Mouse (Mus musculus) midbrain, postnatal 0 days (tissue): ENCODE measurements around the gene Cep57. TPM values are rescaled to one million over a fixed set of nuclear protein-coding genes. Genes with fewer than 3 reads are reported as not detected.
"Not testable (repeated sequence)": the region's sequence is repeated elsewhere in the genome, so short reads cannot be mapped to it uniquely, and the experiment has no call there.

Experiments used
- ATAC-seq: fragments of 200-750 bp; cut with Nextera tagmentation; 2 replicates; pipeline ENCODE4 v1.8.0; 2017; ENCODE audit warnings: moderate number of reproducible peaks, mild to moderate bottlenecking, moderate TSS enrichment, moderate library complexity; ENCODE audit not compliant: low FRiP score
- DNase-seq: peaks from one replicate; pipeline ENCODE4 v3.0.0-alpha.2; 2015; ENCODE audit warnings: low spot score
- H3K27ac ChIP-seq: fragments of 300-500 bp; sonication (generic); 2 replicates; pipeline ENCODE4 v1.5.1; 2014; ENCODE audit warnings: low read depth, mild to moderate bottlenecking, low read length, mixed read lengths
- H3K27me3 ChIP-seq: fragments of 300-500 bp; sonication (generic); 2 replicates; pipeline ENCODE4 v1.6.1; 2014; ENCODE audit warnings: low read length, control low read depth, mixed read lengths; ENCODE audit not compliant: insufficient read depth
- H3K36me3 ChIP-seq: fragments of 300-500 bp; sonication (generic); 2 replicates; pipeline ENCODE4 v1.6.1; 2014; ENCODE audit warnings: low read length, control low read depth, mixed read lengths; ENCODE audit not compliant: insufficient read depth
- H3K4me1 ChIP-seq: fragments of 300-500 bp; sonication (generic); 2 replicates; pipeline ENCODE4 v1.6.1; 2014; ENCODE audit warnings: mild to moderate bottlenecking, control low read depth, antibody characterized with exemption, low read length, mixed read lengths; ENCODE audit not compliant: insufficient read depth
- H3K4me2 ChIP-seq: fragments of 300-500 bp; sonication (generic); 2 replicates; pipeline ENCODE4 v1.6.1; 2014; ENCODE audit warnings: low read depth, mild to moderate bottlenecking, low read length, mixed read lengths; ENCODE audit not compliant: poor library complexity, severe bottlenecking
- H3K4me3 ChIP-seq: fragments of 300-500 bp; sonication (generic); 2 replicates; pipeline ENCODE4 v1.5.1; 2014; ENCODE audit warnings: low read depth, mild to moderate bottlenecking, low read length, moderate library complexity
- H3K9ac ChIP-seq: fragments of 300-500 bp; sonication (generic); replicated peaks from 2 replicates; pipeline ENCODE4 v1.6.1; 2014; ENCODE audit warnings: mild to moderate bottlenecking, low read length, moderate library complexity, mixed read lengths; ENCODE audit not compliant: poor library complexity, severe bottlenecking
- H3K9me3 ChIP-seq: fragments of 300-500 bp; sonication (generic); 2 replicates; pipeline ENCODE4 v1.6.1; 2016; ENCODE audit warnings: low read length, control low read depth
- CTCF ChIP-seq: IDR thresholded peaks from 2 replicates; pipeline ENCODE4 v1.5.1; 2016; ENCODE audit warnings: antibody characterized with exemption, mild to moderate bottlenecking
- WGBS: fragments of 180-500 bp; shearing (Covaris S2); extraction: QIAGEN DNeasy Blood & Tissue Kit; methylation state at CpG from one replicate; pipeline ENCODE4 v1.1.7; 2014; 5-methylcytosine and 5-hydroxymethylcytosine counted together
- polyA plus RNA-seq: library from polyadenylated mRNA; unstranded; fragments of >200 nt; fragmentation: Nextera tagmentation; extraction: Ambion mirVana; gene quantifications from 2 replicates; pipeline ENCODE4 v1.2.1, GENCODE M21; 2015
- total RNA-seq: library from RNA; depleted of rRNA; stranded (reverse); fragments of >200 nt; gene quantifications from 2 replicates; pipeline ENCODE4 v1.2.3, GENCODE M21; 2014

Cep57 gene
- total and polyA plus RNA-seq, 2 experiments from 2014 or later, result 21.2 to 39.3 TPM

DNA sequence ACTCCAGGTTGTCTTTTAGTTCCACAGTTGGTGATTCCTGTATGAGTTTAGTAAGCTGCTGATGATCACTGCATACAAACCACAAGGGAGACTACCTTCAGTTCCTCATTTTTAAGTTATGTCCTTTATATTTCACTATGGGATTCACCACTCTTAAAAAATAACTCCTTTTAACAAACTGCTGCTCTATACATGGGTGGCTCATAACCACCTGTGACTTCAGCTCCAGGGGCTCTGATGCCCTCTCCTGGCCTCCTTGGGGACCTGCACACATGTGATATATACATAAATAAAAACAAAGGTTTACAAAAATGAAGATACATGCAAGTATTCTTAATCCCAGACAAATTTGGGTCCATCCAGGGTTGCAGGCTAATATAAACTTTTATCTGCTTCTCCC is 17.0 kb downstream of the Cep57 start:
- ATAC-seq, result no peak
- H3K27ac ChIP-seq, result no peak overlapping the region
- no peaks in the 10 kb centered on the region for H3K4me1 ChIP-seq
- peaks cover 27% of the 10 kb centered on the region for H3K36me3 ChIP-seq
- no peak overlapping the region for H3K9ac ChIP-seq
- TF ChIP-seq CTCF, result peak; percentile 62
- DNase-seq, result peak; percentile 23
- no peak overlapping the region for H3K4me3 ChIP-seq
- H3K9me3 ChIP-seq, result no peaks in the 10 kb centered on the region
- H3K27me3 ChIP-seq, result no peaks in the 10 kb centered on the region
- H3K4me2 ChIP-seq, result no peak overlapping the region

DNA sequence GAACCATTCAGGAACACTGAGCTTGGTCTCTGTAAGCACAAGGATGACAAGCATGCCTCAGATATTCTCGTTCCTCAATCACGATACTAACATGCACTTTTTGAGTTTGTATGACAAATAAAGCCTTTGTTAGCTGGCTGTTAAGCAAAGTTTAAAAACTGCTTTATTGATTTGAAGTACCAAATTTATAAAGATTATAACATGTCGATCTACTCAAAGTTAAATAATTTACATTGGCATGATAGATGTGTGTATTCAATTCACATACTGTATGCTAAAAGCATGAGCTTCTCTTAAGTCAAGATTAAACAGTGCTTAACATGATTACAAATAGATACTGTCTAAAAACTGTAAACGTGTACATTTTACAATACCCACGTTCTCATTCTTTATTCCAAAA is 19.2 kb downstream of the Cep57 start:
- H3K4me1 ChIP-seq, result no peaks in the 10 kb centered on the region
- no peak overlapping the region for H3K9ac ChIP-seq
- 93% methylated on average over 5 of the region's 5 CpGs for WGBS
- no peak overlapping the region for H3K4me3 ChIP-seq
- no peak overlapping the region for H3K27ac ChIP-seq
- no peaks in the 10 kb centered on the region for H3K9me3 ChIP-seq
- DNase-seq (no peak), ATAC-seq (no peak)
- no peaks in the 10 kb centered on the region for H3K27me3 ChIP-seq
- no peak overlapping the region for H3K4me2 ChIP-seq
- no peak for TF ChIP-seq CTCF
- peaks cover 41% of the 10 kb centered on the region for H3K36me3 ChIP-seq

DNA sequence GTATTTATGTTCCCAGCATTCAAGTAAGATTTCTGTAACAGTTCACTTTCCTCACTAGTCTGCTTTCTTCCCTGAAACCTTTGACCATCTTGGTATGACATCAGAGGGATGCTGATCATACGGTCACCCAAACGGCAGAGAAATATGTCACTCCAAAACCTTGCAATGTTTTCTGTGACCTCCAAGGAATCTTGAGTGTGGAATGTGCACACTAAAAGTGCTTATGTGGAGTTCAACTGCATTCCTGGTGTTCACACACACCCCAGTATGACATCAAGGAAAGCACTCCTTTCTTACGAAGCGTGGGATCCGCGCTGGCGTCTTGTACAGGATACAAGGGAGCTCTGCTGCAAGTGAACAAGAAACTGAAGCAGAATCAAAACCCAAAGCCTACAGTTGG is 20.1 kb downstream of the Cep57 start:
- Histone ChIP-seq H3K36me3 (peaks cover 41% of the 10 kb centered on the region), H3K27ac (no peak overlapping the region), H3K4me3 (no peak overlapping the region), H3K4me1 (no peaks in the 10 kb centered on the region), H3K9ac (no peak overlapping the region), H3K4me2 (no peak overlapping the region), H3K27me3 (no peaks in the 10 kb centered on the region), H3K9me3 (no peaks in the 10 kb centered on the region)
- no peak for ATAC-seq
- TF ChIP-seq CTCF, result no peak
- no peak for DNase-seq
- 96% methylated on average over 7 of the region's 7 CpGs for WGBS

DNA sequence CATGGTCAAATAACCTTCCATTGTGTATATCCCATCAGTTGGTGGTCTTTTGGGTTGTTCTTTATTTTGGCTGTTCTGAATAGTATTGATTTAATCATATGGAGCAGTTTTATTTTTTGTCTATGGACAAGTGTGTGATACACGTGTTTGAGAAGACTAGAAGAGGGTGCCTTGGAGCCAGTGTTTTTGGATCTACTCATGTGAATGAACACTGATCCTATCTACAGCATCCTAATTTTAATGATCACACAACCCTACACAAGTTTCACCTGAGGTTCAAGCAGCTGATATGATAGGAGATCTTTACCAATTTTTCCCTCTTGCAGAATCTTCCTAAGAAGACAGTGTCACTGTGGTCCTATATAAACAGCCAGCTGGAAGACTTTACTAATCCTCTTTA is 22.4 kb downstream of the Cep57 start:
- Histone ChIP-seq H3K36me3 (peaks cover 36% of the 10 kb centered on the region), H3K27ac (no peak overlapping the region), H3K9me3 (no peaks in the 10 kb centered on the region), H3K4me1 (no peaks in the 10 kb centered on the region), H3K9ac (no peak overlapping the region), H3K4me2 (no peak overlapping the region), H3K27me3 (no peaks in the 10 kb centered on the region), H3K4me3 (no peak overlapping the region)
- 79% methylated on average over 1 of the region's 1 CpGs for WGBS
- DNase-seq (no peak), ATAC-seq (no peak)
- TF ChIP-seq CTCF, result no peak

DNA sequence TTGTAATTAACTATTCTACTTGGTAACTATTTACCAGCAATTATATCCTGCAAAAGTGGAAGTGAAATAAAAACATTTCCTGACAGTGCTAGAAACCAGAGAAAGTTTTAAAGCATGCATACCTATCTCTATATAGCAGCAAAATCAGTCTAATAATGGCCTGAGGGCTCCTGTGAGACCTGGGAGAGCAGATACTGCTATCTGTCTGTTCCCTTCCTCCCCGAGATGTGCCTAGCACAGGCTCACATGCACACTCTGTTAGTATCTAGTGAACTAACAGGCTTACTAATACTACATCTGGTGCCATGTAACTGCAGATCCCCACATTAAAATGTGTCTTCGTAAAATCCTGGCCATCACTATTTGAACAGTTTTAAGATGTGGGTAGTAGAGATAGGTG is 32.2 kb downstream of the Cep57 start:
- 95% methylated on average over 2 of the region's 2 CpGs for WGBS
- H3K36me3 ChIP-seq, result peaks cover 25% of the 10 kb centered on the region
- no peak for TF ChIP-seq CTCF
- H3K4me3 ChIP-seq, result no peak overlapping the region
- H3K4me2 ChIP-seq, result no peak overlapping the region
- no peaks in the 10 kb centered on the region for H3K27me3 ChIP-seq
- no peaks in the 10 kb centered on the region for H3K4me1 ChIP-seq
- no peaks in the 10 kb centered on the region for H3K9me3 ChIP-seq
- H3K27ac ChIP-seq, result no peak overlapping the region
- no peak for DNase-seq
- ATAC-seq, result no peak
- no peak overlapping the region for H3K9ac ChIP-seq

DNA sequence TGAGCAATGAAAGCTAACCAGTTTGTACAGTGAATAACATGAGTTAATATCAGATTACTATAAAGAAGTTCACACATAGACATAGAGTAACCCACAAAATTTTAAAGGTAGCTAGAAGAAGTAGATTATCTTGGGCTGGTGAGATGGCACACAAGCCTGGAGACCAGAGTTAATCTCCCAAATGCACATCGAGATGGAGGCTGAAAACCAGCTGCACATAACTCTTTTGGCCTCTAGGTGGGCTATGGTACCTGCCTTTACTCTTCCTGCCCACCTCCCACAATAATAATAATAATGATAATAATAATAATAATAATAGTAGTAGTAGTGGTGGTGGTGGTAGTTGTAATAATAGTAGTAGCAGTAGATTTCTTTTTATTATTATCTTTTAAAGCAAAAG is 32.6 kb downstream of the Cep57 start:
- no peaks in the 10 kb centered on the region for H3K4me1 ChIP-seq
- H3K27me3 ChIP-seq, result no peaks in the 10 kb centered on the region
- 67% methylated on average over 1 of the region's 1 CpGs for WGBS
- H3K4me2 ChIP-seq, result no peak overlapping the region
- no peak for TF ChIP-seq CTCF
- H3K9ac ChIP-seq, result no peak overlapping the region
- no peak for ATAC-seq
- no peak for DNase-seq
- no peak overlapping the region for H3K27ac ChIP-seq
- H3K4me3 ChIP-seq, result no peak overlapping the region
- H3K36me3 ChIP-seq, result peaks cover 23% of the 10 kb centered on the region
- H3K9me3 ChIP-seq, result no peaks in the 10 kb centered on the region

GRCm38 (mm10) chr9:13790864-13791263 is 36.0 kb downstream of the Cep57 start:
- not testable (repeated sequence) for H3K9ac ChIP-seq, ATAC-seq, H3K4me3 ChIP-seq, H3K4me2 ChIP-seq, H3K9me3 ChIP-seq, DNase-seq, H3K27ac ChIP-seq, H3K27me3 ChIP-seq, H3K4me1 ChIP-seq
- peaks cover 22% of the 10 kb centered on the region for H3K36me3 ChIP-seq
- whole genome bisulfite sequencing, result 96% methylated on average over 7 of the region's 8 CpGs
